Mouse (Mus musculus): Measurements from ENCODE around the gene Itpr3. TPM values are rescaled to one million over a fixed set of nuclear protein-coding genes. Genes with fewer than 3 reads are reported as not detected.

The Itpr3 gene
- 1.1 TPM in 2 replicates for polyA plus RNA-seq (2015; fragmentation: Nextera tagmentation; extraction: Ambion mirVana)

GRCm38 (mm10) chr17:27056812-27057516 is at the start of gene Itpr3:
Itpr3 (plus strand) TSS chr17:27057304.

GRCm38 (mm10) chr17:27028909-27029308 is 28.2 kb upstream of the Itpr3 start, which contains the start of gene Bak1:
Bak1 (minus strand) TSS chr17:27029009.

GRCm38 (mm10) chr17:27133551-27134141 is 76.5 kb downstream of the Itpr3 start, which contains the start of gene Uqcc2:
Uqcc2 (minus strand) TSS chr17:27133916.

GRCm38 (mm10) chr17:27167545-27167944 is 110.4 kb downstream of the Itpr3 start, which contains the start of gene Ip6k3:
Ip6k3 (minus strand) TSS chr17:27167795.

Small RNAs within 50 kb of the gene (microRNA-seq; reads per million reads assigned to microRNA genes)
- 0 reads per million in 2 experiments for gene Mir7677

Other genes starting within 250 kb of the Itpr3 start
- gene Nkx2-5, start 212.3 kb upstream of the Itpr3 start, polyA plus RNA-seq (2015; fragmentation: Nextera tagmentation; extraction: Ambion mirVana), result not detected in 2 replicates
- 1.1 and 1.4 TPM in 2 replicates for gene Kifc5b, start 140.2 kb upstream of the Itpr3 start, polyA plus RNA-seq (2015; fragmentation: Nextera tagmentation; extraction: Ambion mirVana)
- gene Phf1, start 124.3 kb upstream of the Itpr3 start, polyA plus RNA-seq (2015; fragmentation: Nextera tagmentation; extraction: Ambion mirVana), result 5.7 and 6.1 TPM in 2 replicates
- gene Cuta, start 117.7 kb upstream of the Itpr3 start, polyA plus RNA-seq (2015; fragmentation: Nextera tagmentation; extraction: Ambion mirVana), result 127 and 139 TPM in 2 replicates
- gene Syngap1, start 116.1 kb upstream of the Itpr3 start, polyA plus RNA-seq (2015; fragmentation: Nextera tagmentation; extraction: Ambion mirVana), result 0.42 and 0.84 TPM in 2 replicates
- 3.6 and 5.1 TPM in 2 replicates for gene Zbtb9, start 84.1 kb upstream of the Itpr3 start, polyA plus RNA-seq (2015; fragmentation: Nextera tagmentation; extraction: Ambion mirVana)
- gene Bak1, start 28.3 kb upstream of the Itpr3 start, polyA plus RNA-seq (2015; fragmentation: Nextera tagmentation; extraction: Ambion mirVana), result 2.6 and 2.7 TPM in 2 replicates
- gene Uqcc2, start 76.6 kb downstream of the Itpr3 start, polyA plus RNA-seq (2015; fragmentation: Nextera tagmentation; extraction: Ambion mirVana), result 390 and 413 TPM in 2 replicates
- 33.5 and 35.6 TPM in 2 replicates for gene Ip6k3, start 110.5 kb downstream of the Itpr3 start, polyA plus RNA-seq (2015; fragmentation: Nextera tagmentation; extraction: Ambion mirVana)
- 9.4 and 9.8 TPM in 2 replicates for gene Lemd2, start 147.2 kb downstream of the Itpr3 start, polyA plus RNA-seq (2015; fragmentation: Nextera tagmentation; extraction: Ambion mirVana)